Mouse (Mus musculus): ENCODE results near the gene Lefty1. TPM values are rescaled to one million over a fixed set of nuclear protein-coding genes. Genes with fewer than 3 reads are reported as not detected.
A peak's percentile ranks its signal among the peaks of the same experiment; 100 is the strongest.
"Not testable (repeated sequence)": the region's sequence is repeated elsewhere in the genome, so short reads cannot be mapped to it uniquely, and the experiment has no call there.

Lefty1 gene
- polyA plus RNA-seq, 1 experiment from 2014 or later: 6.1 TPM

DNA sequence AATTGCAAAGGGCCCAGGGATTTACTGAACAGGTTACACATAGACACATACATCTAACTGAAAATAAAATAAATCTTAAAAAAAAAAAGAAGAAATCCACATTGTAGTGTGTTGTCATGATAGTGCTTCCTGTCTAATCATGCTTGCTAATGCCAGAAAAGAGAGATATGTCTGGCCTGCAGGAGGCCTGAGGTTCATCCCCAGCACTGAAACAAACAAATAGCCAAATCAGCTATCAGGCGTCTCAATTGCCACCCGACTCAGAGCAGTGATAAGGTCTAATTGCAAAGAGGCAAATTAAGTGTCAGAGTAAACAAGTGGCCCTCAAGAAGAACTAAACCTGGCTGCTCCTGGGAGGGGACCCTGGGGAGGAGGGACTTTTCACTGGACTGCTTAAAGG lies 5.2 kb upstream of the Lefty1 start:
- no peaks in the 10 kb centered on the region; the same call in 1 of the 2 replicates for H3K27me3 ChIP-seq (ENCODE audit: control insufficient read depth, insufficient read depth, low read length)
- H3K4me1 ChIP-seq (replicated peaks; ENCODE audit: control insufficient read depth, insufficient read depth): 0 out of 2 replicates have a peak, but pooled peaks cover 2% of the 10 kb centered on the region
- H3K36me3 ChIP-seq (ENCODE audit: control insufficient read depth, insufficient read depth, low read length): no peaks in the 10 kb centered on the region
- H3K4me3 ChIP-seq (ENCODE audit: low read depth, low read length): no peak overlapping the region
- ATAC-seq (ENCODE audit: low FRiP score, low TSS enrichment) (no peak), DNase-seq (ENCODE audit: low spot score) (no peak)
- H3K27ac ChIP-seq (replicated peaks): no peak overlapping the region
- TF ChIP-seq EP300 (optimal IDR thresholded peaks at IDR 0.05) (no peak), CTCF (IDR thresholded peaks at IDR 0.05; ENCODE audit: low read depth) (no peak)
- no peak overlapping the region for H3K4me2 ChIP-seq (replicated peaks; ENCODE audit: low read depth)
- H3K9ac ChIP-seq (ENCODE audit: low read length): no peak overlapping the region
- WGBS: 37% methylated on average over 2 of the region's 2 CpGs
- no peaks in the 10 kb centered on the region for H3K9me3 ChIP-seq (ENCODE audit: control insufficient read depth, low read length)

DNA sequence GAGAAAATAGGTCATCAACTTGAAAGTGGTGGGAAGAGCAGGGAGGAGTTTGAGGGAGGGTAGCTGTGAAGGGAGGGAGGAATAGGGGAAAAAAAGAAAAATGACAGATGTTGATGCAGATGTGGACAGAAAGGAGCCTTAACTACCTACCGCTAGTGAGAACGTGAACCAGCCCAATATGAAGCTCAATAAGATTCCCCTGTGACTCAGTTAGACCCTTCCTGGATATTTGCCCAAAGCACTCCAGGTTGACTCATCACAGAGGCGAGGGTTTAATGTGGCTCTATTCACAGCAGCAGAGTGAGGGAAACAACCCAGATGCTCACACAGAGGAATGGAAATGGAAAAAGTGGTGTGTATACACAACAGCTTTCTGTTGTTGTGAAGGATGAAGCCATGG lies 3.7 kb upstream of the Lefty1 start:
- H3K4me3 ChIP-seq (ENCODE audit: low read depth, low read length): no peak overlapping the region
- H3K9me3 ChIP-seq (ENCODE audit: control insufficient read depth, low read length): no peaks in the 10 kb centered on the region
- 36% methylated on average over 3 of the region's 3 CpGs for WGBS
- H3K27ac ChIP-seq (replicated peaks): no peak overlapping the region
- no peak for TF ChIP-seq CTCF (IDR thresholded peaks at IDR 0.05; ENCODE audit: low read depth)
- TF ChIP-seq EP300 (optimal IDR thresholded peaks at IDR 0.05): no peak
- H3K4me1 ChIP-seq (replicated peaks; ENCODE audit: control insufficient read depth, insufficient read depth): 0 out of 2 replicates have a peak, but pooled peaks cover 2% of the 10 kb centered on the region
- ATAC-seq (ENCODE audit: low FRiP score, low TSS enrichment) (no peak), DNase-seq (ENCODE audit: low spot score) (no peak)
- H3K36me3 ChIP-seq (ENCODE audit: control insufficient read depth, insufficient read depth, low read length): no peaks in the 10 kb centered on the region
- no peak overlapping the region for H3K4me2 ChIP-seq (replicated peaks; ENCODE audit: low read depth)
- no peaks in the 10 kb centered on the region; the same call in 1 of the 2 replicates for H3K27me3 ChIP-seq (ENCODE audit: control insufficient read depth, insufficient read depth, low read length)
- no peak overlapping the region for H3K9ac ChIP-seq (ENCODE audit: low read length)

DNA sequence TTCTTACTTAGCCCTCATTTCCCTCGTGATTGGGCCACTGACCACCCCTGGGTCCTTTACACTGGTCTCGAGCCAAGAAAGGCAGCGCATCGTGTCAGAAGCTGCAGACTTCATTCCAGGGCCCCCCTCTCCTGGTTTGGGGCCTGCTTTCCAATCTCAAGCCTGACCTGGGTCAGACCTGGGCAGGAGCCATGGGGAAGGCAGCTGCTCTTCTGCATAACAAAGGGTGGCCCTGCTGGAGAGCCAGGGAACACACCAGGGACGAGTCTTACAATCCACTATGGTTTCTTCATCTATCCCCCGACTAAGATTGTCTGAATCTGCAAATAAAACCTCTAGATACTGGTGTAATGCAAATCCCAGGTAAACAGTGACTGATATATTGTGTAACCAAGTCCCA lies 1.2 kb upstream of the Lefty1 start:
- WGBS: 38% methylated on average over 6 of the region's 6 CpGs
- 0 out of 2 replicates have a peak, but pooled peaks cover 2% of the 10 kb centered on the region for H3K4me1 ChIP-seq (replicated peaks; ENCODE audit: control insufficient read depth, insufficient read depth)
- H3K9ac ChIP-seq (ENCODE audit: low read length): no peak overlapping the region
- no peaks in the 10 kb centered on the region for H3K9me3 ChIP-seq (ENCODE audit: control insufficient read depth, low read length)
- no peaks in the 10 kb centered on the region for H3K36me3 ChIP-seq (ENCODE audit: control insufficient read depth, insufficient read depth, low read length)
- no peaks in the 10 kb centered on the region for H3K27me3 ChIP-seq (ENCODE audit: control insufficient read depth, insufficient read depth, low read length)
- TF ChIP-seq EP300 (optimal IDR thresholded peaks at IDR 0.05) (no peak), CTCF (IDR thresholded peaks at IDR 0.05; ENCODE audit: low read depth) (peak; percentile 24; the same call in 1 of the 2 replicates)
- no peak for DNase-seq (ENCODE audit: low spot score)
- H3K4me2 ChIP-seq (replicated peaks; ENCODE audit: low read depth): no peak overlapping the region
- ATAC-seq (ENCODE audit: low FRiP score, low TSS enrichment): no peak
- H3K27ac ChIP-seq (replicated peaks): no peak overlapping the region
- H3K4me3 ChIP-seq (ENCODE audit: low read depth, low read length): no peak overlapping the region

DNA sequence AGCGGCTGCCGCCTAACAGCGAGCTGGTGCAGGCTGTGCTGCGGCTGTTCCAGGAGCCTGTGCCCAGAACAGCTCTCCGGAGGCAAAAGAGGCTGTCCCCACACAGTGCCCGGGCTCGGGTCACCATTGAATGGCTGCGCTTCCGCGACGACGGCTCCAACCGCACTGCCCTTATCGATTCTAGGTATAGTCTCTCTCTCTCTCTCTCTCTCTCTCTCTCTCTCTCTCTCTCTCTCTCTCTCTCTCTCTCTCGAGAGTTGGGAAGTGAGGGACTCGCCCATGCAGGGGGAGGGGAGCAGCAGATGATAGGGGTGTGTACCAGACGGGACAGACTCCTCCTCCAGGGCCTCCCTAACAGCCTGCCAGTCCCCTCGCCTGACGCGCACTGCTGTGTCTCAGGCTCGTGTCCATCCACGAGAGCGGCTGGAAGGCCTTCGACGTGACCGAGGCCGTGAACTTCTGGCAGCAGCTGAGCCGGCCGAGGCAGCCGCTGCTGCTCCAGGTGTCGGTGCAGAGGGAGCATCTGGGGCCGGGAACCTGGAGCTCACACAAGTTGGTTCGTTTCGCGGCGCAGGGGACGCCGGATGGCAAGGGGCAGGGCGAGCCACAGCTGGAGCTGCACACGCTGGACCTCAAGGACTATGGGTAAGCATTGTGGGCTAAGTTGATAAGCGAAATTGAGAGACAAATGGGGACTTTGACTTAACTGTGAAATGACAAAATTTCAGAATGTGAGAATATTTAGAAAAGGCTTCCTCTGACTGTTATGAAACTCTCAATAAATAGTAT lies 2.0 kb downstream of the Lefty1 start:
- H3K36me3 ChIP-seq (ENCODE audit: control insufficient read depth, insufficient read depth, low read length); H3K9me3 ChIP-seq (ENCODE audit: control insufficient read depth, low read length); H3K4me1 ChIP-seq (replicated peaks; ENCODE audit: control insufficient read depth, insufficient read depth); H3K27ac ChIP-seq (replicated peaks); H3K27me3 ChIP-seq (ENCODE audit: control insufficient read depth, insufficient read depth, low read length): not testable (repeated sequence)
- Histone ChIP-seq H3K4me3 (ENCODE audit: low read depth, low read length) (peak overlapping the region; percentile 30), H3K9ac (ENCODE audit: low read length) (peak overlapping the region; percentile 52; the same call in 1 of the 2 replicates), H3K4me2 (replicated peaks; ENCODE audit: low read depth) (peak overlapping the region; percentile 48)
- WGBS: 9% methylated on average over 30 of the region's 41 CpGs
- peak; percentile 93 for ATAC-seq (ENCODE audit: low FRiP score, low TSS enrichment)
- peak; percentile 83 for DNase-seq (ENCODE audit: low spot score)

DNA sequence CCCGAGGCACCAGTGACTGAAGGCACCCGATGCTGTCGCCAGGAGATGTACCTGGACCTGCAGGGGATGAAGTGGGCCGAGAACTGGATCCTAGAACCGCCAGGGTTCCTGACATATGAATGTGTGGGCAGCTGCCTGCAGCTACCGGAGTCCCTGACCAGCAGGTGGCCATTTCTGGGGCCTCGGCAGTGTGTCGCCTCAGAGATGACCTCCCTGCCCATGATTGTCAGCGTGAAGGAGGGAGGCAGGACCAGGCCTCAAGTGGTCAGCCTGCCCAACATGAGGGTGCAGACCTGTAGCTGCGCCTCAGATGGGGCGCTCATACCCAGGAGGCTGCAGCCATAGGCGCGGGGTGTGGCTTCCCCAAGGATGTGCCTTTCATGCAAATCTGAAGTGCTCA lies 2.8 kb downstream of the Lefty1 start:
- H3K9me3 ChIP-seq (ENCODE audit: control insufficient read depth, low read length); DNase-seq (ENCODE audit: low spot score); H3K4me2 ChIP-seq (replicated peaks; ENCODE audit: low read depth); ATAC-seq (ENCODE audit: low FRiP score, low TSS enrichment); H3K36me3 ChIP-seq (ENCODE audit: control insufficient read depth, insufficient read depth, low read length); H3K27ac ChIP-seq (replicated peaks); H3K27me3 ChIP-seq (ENCODE audit: control insufficient read depth, insufficient read depth, low read length); H3K4me3 ChIP-seq (ENCODE audit: low read depth, low read length); H3K4me1 ChIP-seq (replicated peaks; ENCODE audit: control insufficient read depth, insufficient read depth); H3K9ac ChIP-seq (ENCODE audit: low read length): not testable (repeated sequence)
- WGBS: 74% methylated on average over 13 of the region's 13 CpGs

DNA sequence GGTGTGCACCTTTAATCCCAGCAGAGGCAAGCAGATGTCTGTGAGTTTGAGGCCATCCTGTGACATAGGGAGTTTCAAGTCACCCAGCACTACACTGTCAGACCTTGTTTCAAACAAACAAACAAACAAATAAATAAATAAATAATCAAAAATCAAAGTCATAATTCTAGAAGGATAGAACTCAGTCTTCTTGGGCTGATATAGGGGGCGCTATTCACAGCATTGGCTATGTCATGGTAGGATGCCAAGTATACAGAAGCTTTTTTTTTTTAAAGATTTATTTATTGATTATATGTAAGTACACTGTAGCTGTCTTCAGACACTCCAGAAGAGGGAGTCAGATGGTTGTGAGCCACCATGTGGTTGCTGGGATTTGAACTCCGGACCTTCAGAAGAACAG lies 4.0 kb downstream of the Lefty1 start:
- H3K27ac ChIP-seq (replicated peaks); ATAC-seq (ENCODE audit: low FRiP score, low TSS enrichment); H3K4me3 ChIP-seq (ENCODE audit: low read depth, low read length); DNase-seq (ENCODE audit: low spot score); H3K4me2 ChIP-seq (replicated peaks; ENCODE audit: low read depth); H3K9ac ChIP-seq (ENCODE audit: low read length); H3K9me3 ChIP-seq (ENCODE audit: control insufficient read depth, low read length); H3K36me3 ChIP-seq (ENCODE audit: control insufficient read depth, insufficient read depth, low read length); H3K27me3 ChIP-seq (ENCODE audit: control insufficient read depth, insufficient read depth, low read length): not testable (repeated sequence)
- H3K4me1 ChIP-seq (replicated peaks; ENCODE audit: control insufficient read depth, insufficient read depth): peaks cover 16% of the 10 kb centered on the region
- peak; percentile 30 for TF ChIP-seq CTCF (IDR thresholded peaks at IDR 0.05; ENCODE audit: low read depth)
- 77% methylated on average over 2 of the region's 2 CpGs for WGBS
